Mouse (Mus musculus) liver (tissue): ENCODE data around the gene Pygm.

Source experiments
- DNase-seq: peaks from one replicate; pipeline ENCODE4 v3.0.0-alpha.2; 2020; ENCODE audit warnings: mixed read lengths

Gene Pygm

DNA sequence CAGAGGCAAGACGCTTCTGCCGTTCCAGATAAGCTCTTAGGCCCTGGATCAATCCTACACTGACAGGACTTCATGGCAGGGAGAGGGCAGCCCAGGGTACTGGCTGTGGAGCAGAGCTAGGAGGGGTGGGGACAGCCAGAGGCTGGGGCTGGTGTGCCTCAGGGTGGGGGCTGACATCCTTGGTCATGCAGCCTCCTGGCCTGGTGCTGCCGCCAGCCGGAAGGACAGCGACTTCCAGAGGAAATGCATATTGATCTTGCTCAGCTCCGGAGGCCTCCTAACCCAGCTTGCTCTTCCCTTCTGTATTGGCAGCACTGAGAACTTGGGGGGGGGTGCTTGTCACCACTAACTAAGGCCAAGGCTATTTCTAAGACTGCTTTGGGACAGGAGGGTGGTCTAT is 31.3 kb downstream of the Pygm start:
- no peak for DNase-seq

DNA sequence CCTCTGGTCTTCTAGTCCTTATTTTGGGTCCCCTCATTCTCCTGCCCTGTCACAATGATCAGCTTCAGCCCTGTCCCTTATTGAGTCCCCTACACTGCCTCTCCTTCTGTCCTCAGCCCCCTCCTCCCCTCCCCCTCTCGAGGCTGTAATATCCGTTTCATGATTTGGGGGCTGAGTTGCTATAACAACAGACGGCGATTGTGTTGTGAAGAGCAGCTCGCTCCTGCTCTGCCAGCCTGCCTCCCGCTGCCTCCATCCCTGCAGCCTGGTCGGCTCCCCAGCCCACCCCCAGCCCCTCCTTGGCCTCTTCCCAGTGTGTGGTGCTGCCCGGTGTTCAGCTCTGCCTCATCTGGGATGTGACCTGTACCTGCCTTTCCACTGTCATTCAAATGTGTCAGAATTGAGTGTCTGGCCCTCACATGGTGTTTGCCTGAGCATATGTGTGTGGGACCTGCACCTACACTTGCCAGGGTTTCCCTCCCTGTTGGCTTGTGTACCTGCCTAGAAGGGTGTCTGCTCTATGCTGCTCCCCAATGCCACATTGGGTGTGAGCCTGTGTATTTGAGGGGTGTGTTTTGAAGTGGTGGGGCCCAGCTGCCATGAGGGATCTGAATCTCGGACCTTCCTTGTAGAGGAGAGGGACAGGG is 32.0 kb downstream of the Pygm start:
- no peak for DNase-seq

DNA sequence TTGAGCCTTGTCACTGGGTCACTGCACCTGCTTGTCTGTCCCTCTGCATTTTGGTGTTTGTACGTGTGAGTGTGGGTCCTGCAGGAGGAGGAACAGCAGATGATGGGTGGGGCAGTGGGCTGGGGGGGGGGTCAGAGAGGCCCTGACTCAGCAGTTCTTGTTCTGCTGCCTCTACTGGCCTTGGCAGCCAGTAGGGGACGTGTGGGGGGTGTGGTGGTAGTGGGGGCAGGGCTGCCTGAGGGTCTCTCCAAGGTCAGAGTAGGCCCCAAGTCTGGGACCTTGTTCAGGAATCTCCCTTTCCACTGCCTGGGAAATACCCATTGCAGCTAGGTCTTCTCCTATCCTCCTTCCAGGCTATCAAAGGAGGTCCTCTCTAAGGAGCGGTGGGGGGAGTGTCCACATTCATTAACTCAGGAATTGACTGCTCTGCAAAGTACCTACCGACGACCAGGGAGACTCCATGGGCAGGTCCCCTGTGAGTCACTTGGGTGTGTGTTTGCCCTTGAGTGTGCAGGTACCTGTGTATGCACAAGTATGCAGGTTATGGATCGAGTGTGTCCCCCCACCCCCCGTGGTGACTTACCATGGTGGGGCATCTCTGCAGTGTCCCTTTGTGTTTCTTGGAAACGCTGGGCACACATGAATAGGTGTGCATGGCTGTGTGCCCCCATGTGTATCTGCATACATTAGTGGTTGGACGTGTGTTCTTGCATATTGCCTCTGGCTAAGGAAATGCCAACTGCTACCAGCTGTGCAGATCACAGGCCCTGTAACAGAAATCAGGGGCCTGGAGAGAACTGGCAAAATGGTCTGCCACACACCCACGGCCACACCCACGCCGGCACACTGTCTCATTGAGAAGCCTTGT is 32.9 kb downstream of the Pygm start:
- no peak for DNase-seq

DNA sequence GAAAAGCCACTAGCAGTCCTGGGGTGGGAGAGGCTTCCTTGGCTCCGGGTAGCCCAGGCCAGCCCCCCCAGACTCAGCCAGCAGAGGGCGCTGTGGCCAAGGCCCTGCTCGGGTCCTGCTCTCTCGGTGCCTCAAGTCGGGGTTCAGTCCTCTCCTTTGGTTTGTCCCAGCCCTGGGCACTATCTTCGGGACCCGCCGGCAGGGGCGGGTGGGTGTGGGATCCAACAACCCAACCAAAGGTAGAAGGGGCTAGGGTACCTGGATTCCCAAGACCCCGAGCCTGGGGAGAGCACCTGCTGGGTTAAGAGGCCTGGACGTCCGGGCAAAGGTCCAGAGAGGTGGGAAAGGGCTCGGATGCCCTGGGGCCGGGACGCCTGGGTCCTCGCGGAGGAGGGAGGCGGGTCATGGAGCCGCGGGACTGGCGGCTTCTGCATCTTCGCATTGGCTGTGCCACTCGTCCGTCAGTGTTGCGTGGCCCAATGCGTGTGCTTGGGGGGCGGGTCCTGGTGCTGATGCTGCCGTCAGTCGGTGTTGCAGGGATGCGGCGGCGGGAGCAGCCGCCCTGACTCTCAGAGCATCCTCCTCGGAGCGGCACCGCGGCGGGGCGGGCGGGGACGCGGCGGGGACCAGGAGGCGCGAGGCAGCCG is 34.2 kb downstream of the Pygm start, which contains the start of gene Nrxn2:
Gene Nrxn2 (plus strand): TSS at position 499 of the 647 bp plus-strand sequence.
- DNase-seq = peak; percentile 76

DNA sequence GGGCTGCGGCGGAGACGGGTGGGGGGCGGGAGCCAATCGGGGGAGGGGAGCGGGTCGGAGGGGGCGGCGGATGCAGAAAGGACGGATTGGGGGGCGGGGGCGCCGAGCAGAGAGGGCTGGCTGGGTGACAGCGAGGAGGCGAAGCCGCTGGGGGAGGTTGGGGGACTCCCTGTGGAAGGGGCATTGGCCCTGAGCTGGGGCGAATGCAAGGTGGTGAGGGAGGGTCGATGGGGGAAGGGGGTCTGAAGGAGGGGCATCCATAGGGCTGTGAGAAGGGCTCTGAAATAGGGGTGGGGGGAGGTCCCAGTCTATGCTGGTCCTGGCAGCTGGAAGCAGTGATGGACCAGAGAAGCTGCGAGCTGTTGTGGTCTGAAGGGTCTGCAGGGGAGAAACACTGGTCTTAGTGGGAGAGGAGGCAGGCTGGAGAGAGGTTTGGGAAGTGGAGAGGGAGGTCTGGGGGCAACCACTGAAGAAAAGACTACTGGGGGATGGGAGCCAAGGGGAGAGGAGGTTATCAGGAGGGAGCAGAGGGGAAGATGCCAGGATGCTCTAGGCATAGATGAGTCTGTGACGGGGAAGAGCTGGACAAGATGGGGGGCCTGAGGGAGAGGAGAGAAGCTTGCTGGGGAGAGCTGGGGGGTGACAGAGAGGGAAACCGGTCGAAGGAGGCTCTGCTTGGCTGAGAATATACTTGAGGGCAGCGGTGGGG is 34.9 kb downstream of the Pygm start:
- no peak for DNase-seq

DNA sequence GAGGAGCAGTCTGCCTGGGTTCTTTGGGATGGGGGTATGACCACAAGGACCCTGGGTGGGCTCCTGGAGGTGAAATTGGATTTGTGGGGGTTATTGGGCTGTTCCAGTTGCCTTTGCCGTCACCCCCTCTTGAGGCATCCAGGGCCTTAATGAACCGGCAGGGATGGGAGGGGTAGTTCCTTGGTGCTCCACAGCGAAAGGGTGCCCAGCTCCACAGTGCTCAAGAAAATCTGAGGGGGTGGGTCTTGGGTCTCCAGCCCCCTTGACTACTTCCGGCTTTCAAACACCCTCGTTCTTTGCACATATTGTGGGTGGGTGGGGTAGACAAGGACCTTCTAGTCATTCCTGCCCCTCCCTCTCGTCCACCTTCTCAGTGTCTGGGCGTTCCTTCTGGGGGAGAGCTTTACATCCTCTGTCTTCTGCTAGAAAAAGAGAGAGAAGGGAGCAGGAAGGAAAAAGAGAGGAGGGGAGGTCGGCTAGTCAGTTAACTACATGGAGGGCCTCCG is 35.7 kb downstream of the Pygm start:
- no peak for DNase-seq

DNA sequence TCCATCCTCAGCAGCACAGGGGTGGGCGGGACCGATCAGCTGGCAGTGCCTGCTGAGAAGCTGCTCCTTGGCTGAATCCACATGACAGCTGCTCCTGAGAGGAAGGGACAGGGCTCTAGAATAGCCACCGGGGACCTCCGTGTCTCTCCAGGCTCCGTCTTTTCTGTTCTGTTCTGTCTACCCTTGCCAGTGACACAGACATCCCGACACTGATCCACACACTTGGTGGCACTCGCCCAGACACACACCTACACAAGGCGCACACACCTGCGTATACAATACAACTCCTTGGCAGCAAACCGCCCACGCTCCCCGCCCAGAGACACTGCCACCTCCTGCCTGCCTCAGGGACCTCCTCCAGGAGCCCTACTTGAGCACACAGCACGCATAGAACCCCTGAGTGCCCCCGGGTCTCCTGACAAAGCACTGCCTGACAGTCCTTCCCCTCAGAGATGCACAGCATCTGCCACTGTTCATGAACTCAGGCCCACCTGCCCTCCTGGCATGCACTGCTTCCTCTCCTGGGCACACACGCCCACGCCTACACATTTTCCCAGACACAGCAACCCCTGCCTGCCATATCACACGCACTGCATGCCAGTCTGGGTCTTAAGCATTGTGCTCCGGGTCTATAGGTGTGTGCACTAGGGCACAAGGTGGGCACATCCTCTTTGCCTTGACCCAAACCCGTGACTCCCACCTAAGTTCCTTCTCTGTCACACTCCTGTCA is 36.4 kb downstream of the Pygm start:
- no peak for DNase-seq

DNA sequence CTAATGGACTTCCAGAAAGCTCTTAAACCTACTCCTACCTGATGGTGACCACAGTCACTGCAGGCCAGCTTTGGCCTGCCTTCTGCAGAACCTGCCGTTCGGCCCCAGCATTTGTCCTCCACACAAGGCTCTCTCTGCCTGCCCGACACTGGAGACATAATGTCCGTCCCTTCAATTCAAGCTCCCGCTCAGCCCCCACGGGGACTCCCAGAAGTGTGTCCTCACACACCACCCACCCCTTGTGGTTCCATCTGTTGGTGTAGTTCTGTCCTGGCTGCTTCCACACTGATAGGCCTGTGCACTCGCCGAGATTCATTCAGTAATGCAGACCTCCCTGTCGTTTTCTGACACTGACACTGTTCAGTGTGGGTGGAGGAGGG is 37.0 kb downstream of the Pygm start:
- no peak for DNase-seq

DNA sequence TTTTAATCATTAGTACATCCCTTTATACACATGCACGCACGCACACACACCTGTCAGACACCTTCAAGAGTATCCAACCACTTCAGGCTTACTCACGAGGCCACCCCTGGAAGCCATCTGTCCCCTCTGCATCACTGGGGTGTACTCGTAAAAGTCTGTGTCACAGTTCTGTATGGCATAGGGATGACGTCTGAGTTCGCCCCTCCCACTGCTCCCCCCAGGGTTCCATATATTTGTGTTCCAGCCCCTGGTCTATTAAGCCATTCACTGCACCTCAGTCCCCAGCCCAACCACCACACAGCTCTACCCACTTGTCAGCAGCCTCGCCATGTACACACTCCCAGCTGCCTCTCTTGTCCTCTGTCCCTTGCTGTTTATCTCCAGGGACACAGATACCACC is 37.8 kb downstream of the Pygm start:
- no peak for DNase-seq

DNA sequence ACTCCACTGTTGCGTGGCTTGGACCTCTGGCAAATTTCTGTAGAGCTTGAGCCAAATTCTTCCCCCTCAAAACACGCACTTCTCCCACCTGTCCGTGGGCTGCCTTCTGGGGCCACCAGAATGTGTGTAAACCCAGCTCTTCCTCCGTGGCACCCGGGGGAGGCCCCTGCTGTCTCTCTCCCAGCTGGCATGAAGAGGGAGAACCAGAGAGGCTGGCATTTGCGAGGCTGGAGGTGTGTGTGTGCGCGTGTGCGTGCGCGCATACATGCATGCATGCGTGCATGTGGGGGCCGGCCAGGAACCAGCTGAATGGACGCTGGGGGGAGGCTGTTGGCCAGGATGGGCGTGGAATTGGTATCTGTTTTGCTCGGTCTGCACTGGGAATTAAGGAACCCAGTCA is 39.0 kb downstream of the Pygm start:
- DNase-seq = no peak

DNA sequence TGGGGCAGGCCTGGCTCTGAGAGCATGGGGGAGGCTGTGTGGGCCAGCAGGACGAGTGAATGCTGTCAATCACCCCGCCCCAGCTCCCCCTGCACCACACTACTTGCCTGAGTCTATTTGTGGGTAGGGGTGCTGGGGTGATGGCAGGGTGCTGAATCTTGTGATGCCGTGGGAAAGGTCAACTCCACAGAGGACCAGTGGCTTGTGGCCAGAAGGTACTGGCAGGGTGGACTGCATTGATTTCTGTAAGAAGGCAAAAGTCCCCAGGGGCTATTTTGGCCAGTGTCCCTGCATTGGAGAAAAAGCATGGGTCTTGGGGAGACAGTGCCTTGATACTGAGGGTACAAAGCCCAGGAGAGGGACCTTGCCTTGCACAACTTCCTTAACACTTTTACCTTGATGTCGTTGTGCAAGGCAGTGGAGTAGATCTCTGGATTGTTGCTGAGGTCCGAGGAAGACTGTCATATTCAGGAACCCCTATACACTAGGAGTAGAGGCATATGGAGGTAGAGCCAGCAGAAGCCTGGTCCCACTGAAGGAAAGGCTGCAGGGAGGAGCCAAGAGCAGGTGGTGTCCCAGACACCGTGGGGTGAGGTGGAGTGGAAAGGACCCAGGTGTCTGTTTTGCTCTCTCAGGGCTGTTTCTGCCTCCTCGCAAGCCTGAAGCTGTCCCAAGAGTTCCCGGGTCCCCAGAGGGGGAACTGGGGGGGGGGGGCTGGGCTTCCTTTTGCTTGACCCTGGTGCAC is 40.1 kb downstream of the Pygm start:
- DNase-seq = no peak

DNA sequence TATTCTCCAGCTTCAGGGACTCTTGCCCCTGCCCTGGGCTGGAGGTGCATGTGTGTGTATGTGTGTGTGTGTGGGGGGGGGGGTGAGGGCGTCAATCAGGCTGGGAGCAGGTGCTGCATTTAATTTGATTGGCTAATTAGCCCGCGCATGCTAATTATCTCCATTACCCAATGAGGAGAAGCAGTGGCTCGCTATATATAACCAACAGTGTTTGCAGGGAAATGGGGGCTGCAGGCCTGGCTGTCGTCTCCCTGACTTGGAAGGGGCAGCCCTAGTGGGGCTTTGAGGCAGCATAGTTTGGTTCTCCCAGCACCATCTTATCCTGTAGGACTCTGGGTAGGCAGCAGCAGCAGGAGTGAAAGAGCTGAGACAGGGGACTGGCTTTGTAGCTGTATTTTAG is 41.4 kb downstream of the Pygm start:
- DNase-seq = no peak

DNA sequence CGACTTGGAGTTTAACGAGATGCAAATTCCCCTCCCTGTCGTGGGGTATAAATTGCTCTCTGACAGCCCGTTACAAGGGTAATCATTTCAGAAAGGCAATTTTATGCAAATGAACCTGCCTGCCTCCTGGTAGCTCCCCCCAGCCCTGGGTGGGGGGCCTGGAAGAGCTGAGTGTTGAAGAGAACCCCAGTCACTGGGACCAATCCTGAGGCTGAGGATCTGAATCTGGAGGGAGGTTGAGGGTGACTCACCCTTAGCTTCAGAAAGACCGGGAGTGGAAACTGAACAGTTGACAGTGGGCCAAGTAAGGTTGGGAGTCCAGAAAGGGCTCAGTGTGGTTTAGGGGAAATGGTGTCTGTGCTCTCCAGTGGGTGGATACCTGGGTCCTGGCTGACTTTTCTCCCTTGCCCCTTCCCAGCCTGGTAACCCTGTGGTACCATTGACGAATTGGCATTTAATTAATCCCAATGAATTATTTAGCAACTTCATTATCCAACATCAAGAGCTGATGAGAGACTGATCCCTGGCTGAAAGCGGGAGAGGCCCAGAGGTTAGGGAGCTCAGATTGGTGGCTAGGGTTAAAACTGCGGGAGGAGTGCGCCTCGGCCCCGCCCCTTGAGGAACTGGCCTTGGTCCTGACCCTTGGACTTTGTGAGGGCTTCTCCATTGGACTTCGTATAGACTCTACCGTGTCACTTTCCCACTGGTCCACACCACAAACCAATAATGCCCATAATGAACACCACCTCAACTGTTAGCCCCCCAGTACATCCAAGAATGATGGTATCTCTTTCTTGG is 42.7 kb downstream of the Pygm start:
- peak; percentile 55 for DNase-seq

DNA sequence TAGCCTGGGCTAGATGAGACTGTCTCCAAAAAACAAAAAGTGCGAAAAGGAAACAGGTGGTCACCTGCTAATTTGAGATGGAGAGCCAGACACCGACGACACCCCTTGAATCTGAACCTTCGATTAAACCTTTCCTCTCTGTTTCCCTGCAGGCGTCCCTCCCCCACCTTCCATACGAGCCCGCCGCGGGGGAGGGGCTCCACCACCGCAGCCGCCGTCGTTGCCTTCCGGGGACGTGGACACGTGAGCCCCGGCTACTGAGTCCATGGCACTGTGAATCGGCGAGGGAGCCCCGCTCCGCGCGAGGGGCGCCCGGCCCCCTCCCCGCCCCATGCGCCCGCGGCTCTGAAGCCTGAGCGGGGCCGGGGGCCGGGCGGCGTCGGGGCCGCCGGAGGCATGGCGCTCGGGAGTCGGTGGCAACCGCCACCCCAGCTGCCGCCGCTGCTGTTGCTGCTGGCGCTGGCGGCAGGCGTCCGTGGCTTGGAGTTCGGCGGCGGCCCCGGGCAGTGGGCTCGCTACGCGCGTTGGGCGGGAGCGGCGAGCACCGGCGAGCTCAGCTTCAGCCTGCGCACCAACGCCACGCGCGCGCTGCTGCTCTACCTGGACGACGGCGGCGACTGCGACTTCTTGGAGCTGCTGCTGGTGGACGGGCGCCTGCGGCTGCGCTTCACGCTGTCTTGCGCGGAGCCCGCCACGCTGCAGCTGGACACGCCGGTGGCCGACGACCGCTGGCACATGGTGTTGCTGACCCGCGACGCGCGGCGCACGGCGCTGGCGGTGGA is 43.6 kb downstream of the Pygm start:
- DNase-seq = peak; percentile 35

DNA sequence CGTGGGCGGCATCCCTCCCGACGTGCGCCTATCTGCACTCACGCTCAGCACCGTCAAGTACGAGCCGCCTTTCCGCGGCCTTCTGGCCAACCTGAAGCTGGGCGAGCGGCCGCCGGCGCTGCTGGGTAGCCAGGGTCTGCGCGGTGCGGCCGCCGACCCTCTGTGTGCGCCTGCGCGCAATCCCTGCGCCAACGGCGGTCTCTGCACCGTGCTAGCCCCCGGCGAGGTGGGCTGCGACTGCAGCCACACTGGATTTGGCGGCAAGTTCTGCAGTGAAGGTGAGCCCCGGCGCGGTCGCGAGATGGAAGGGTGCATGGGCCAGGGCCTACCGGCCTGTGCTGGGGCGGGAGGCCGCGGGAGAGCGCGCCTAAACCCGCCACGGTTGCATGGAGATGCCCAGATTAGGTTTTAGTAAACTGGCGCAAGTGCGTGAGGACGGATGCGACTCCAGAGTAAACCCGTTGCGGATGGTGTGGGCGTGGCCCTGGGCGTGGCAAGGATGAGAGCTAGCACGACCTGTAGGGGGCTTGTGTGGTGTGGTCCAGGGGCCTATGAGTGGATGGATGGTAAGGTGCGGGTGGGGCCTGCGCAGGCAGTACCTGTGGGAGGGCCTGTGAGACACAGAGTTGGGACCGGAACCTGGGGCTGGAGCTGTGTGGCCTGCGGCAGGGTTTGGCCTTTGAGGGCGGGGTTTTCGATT is 44.5 kb downstream of the Pygm start:
- DNase-seq = peak; percentile 44

DNA sequence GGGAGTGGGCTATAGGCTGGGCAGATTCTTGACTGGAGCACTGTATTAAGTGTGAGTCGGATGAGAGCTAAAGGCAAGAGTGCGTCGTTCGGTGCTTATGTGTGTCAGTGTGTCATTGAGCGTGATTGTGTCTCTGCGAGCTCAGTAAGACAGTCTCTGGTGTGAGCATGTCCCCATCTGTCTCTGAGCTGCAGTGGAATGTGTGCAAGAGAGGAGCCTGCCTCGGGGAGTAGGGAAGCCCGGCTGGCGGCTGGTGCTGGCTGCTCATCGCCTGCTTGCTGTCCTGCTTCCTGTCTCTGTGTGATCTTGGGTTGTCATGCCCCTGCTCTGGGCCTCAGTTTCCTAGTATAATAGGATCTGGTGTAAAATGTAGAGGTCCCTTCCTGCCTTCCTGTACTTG is 58.8 kb downstream of the Pygm start:
- DNase-seq = no peak

DNA sequence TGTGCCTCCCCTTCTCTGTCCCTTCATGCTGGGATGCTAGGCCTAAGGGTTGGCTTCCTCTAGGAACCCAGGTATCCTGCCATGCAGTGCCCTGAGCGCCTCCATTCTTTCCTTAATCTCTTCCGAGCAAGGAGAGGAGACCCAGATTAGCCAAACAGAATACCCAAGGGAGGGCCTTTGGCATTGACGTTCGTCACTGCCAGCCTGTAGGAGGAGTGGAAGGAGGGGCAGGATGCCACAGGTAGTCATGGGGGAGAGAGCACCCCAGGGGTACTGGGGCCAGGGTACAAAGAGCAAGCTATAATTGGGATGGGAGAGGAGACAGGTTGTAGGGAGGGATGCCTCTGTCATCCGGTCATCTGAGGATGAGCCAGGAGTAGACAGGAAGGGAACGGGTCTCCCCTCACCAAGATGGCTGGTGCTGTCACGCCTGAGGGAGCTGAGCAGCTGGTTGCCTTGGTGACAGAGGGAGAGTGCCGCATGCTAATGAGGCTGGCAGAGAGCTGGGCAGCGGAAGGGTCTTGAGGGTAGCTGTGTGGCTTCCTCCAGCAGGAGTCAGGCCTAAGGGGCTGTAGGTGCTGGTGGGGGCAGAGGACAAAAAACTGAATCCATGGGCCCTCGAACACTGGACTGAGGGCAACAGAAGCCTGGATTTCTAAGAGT is 61.7 kb downstream of the Pygm start:
- no peak for DNase-seq

DNA sequence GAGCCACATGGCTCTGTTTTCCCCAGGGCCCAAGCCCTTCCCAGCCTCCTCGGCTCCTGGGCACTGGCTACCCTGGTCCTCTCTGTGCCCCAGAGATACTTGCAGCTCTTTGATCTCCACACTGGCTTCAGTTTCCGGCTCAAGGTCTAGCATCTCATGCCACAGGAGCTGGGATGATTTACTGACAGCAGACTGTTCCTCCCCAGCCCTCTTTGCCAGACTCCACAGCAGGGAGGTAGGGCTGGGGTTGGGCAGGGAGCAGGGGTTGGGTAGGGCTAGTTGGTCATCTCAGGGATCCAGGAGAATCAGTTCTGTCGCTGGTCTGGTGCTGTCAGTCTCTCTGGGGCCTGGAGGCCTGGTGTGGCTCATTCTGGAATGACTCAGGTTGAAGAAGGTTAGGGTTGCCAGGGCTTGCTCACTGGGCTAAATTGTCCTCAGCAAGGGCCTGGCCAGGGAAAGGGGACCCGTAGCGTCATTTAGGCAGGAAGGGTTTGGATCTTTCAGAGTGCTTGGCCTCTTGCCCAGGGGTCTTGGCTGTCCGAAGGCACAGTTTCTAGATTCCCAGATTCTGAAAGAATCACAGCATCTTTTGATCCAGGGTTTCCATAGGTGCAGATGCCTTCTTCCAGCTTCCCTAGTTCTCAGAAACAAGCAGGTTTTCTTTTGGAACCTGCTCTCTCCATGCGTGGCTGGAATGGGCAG is 62.7 kb downstream of the Pygm start:
- DNase-seq = no peak
